In genomic region chr16:52173253-52173652, GRCm38 (mm10) we compare ENCODE assay signal across 17 mouse cellular contexts.
"Had no signal": no experiment of that assay in that cellular context is flagged by ENCODE, and none has a peak within 500 bp of the region (broad histone marks: within the 10 kb centered on the region; RNA-seq: fewer than 3 reads in every experiment).

No protein-coding gene starts in this region.

- ATAC-seq: hindbrain, postnatal 0 days; intestine, embryonic 16.5 days; liver, embryonic 12.5 days had no signal

- DNase-seq: gastrocnemius, adult 2 months; gastrocnemius, postnatal 10 days; gastrocnemius, postnatal 25 days; heart, adult 2 months; heart, postnatal 14 days; heart, postnatal 36 days; kidney, adult 11 months; kidney, adult 2 months; kidney, adult 9 months; kidney, postnatal 14 days; kidney, postnatal 36 days; layer of hippocampus, adult 9-11 months; layer of hippocampus, postnatal 36 days; left cerebral cortex, postnatal 4 days had no signal
